Mouse (Mus musculus) neural tube, embryonic 14.5 days (tissue): ENCODE measurements around the gene Cbx8. TPM values are rescaled to one million over a fixed set of nuclear protein-coding genes. Genes with fewer than 3 reads are reported as not detected.

Experiments
- ATAC-seq: fragments of 200-750 bp; cut with Nextera tagmentation; 2 replicates; pipeline ENCODE4 v1.8.0; 2017; ENCODE audit warnings: low read depth, mild to moderate bottlenecking, moderate TSS enrichment, moderate library complexity
- H3K27ac ChIP-seq: fragments of 300-500 bp; sonication (generic); 2 replicates; pipeline ENCODE4 v1.5.1; 2014; ENCODE audit warnings: low read depth, mild to moderate bottlenecking, control low read depth, low read length, moderate library complexity, mixed read lengths
- H3K27me3 ChIP-seq: fragments of 300-500 bp; sonication (generic); 2 replicates; pipeline ENCODE4 v1.6.1; 2014; ENCODE audit warnings: low read length; ENCODE audit not compliant: control insufficient read depth, insufficient read depth
- H3K36me3 ChIP-seq: fragments of 300-500 bp; sonication (generic); 2 replicates; pipeline ENCODE4 v1.6.1; 2014; ENCODE audit warnings: low read length, mixed read lengths; ENCODE audit not compliant: control insufficient read depth, insufficient read depth
- H3K4me1 ChIP-seq: fragments of 300-500 bp; sonication (generic); 2 replicates; pipeline ENCODE4 v1.6.1; 2014; ENCODE audit warnings: low read length; ENCODE audit not compliant: control insufficient read depth, insufficient read depth
- H3K4me2 ChIP-seq: fragments of 300-500 bp; sonication (generic); 2 replicates; pipeline ENCODE4 v1.6.1; 2014; ENCODE audit warnings: mild to moderate bottlenecking, low read depth, low read length, control low read depth
- H3K4me3 ChIP-seq: fragments of 300-500 bp; sonication (generic); 2 replicates; pipeline ENCODE4 v1.5.1; 2014; ENCODE audit warnings: low read depth, low read length, control low read depth, mixed read lengths
- H3K9ac ChIP-seq: fragments of 300-500 bp; sonication (generic); replicated peaks from 2 replicates; pipeline ENCODE4 v1.6.1; 2014; ENCODE audit warnings: low read depth, mild to moderate bottlenecking, control low read depth, low read length, mixed read lengths
- H3K9me3 ChIP-seq: fragments of 300-500 bp; sonication (generic); 2 replicates; pipeline ENCODE4 v1.6.1; 2016; ENCODE audit warnings: low read length; ENCODE audit not compliant: control insufficient read depth
- WGBS: fragments of 180-500 bp; shearing (Covaris S2); extraction: QIAGEN DNeasy Blood & Tissue Kit; methylation state at CpG from one replicate; pipeline ENCODE4 v1.1.7; 2014; 5-methylcytosine and 5-hydroxymethylcytosine counted together
- polyA plus RNA-seq: library from polyadenylated mRNA; unstranded; fragments of >200 nt; fragmentation: Nextera tagmentation; extraction: Ambion mirVana; gene quantifications from 2 replicates; pipeline ENCODE4 v1.2.1, GENCODE M21; 2014

Gene Cbx8
- polyA plus RNA-seq, 1 experiment from 2014 or later = 10.1 TPM

- Histone ChIP-seq H3K4me1 (peaks cover 18% of the 10 kb centered on the region), H3K9ac (no peak overlapping the region), H3K4me3 (no peak overlapping the region), H3K9me3 (no peaks in the 10 kb centered on the region), H3K36me3 (peaks cover 23% of the 10 kb centered on the region), H3K27ac (no peak overlapping the region), H3K27me3 (peaks cover 25% of the 10 kb centered on the region), H3K4me2 (peak overlapping the region; percentile 26; the same call in 1 of the 2 replicates)
- ATAC-seq = peak; percentile 26; the same call in 1 of the 2 replicates
- 1% methylated on average over 26 of the region's 26 CpGs for WGBS
Observed at GRCm38 (mm10) chr11:119033874-119034558, 6.8 kb downstream of the Cbx8 start.

GRCm38 (mm10) chr11:119026203-119026602 lies 14.6 kb downstream of the Cbx8 start:
- Histone ChIP-seq H3K9me3 (no peaks in the 10 kb centered on the region), H3K4me2 (no peak overlapping the region), H3K4me3 (no peak overlapping the region), H3K27me3 (no peaks in the 10 kb centered on the region), H3K9ac (0 out of 2 replicates have a peak overlapping the region, but pooled peaks have one; percentile 7), H3K27ac (no peak overlapping the region), H3K4me1 (peaks cover 30% of the 10 kb centered on the region), H3K36me3 (peaks cover 38% of the 10 kb centered on the region)
- no peak for ATAC-seq
- WGBS = 65% methylated on average over 12 of the region's 12 CpGs

- Histone ChIP-seq H3K9me3 (no peaks in the 10 kb centered on the region), H3K9ac (peak overlapping the region; percentile 92), H3K4me1 (peaks cover 30% of the 10 kb centered on the region), H3K4me2 (peak overlapping the region; percentile 98), H3K27me3 (no peaks in the 10 kb centered on the region), H3K27ac (0 out of 2 replicates have a peak overlapping the region, but pooled peaks have one; percentile 83), H3K4me3 (peak overlapping the region; percentile 97), H3K36me3 (peaks cover 25% of the 10 kb centered on the region; the same call in 1 of the 2 replicates)
- no peak for ATAC-seq
- 6% methylated on average over 7 of the region's 7 CpGs for WGBS
Observed at GRCm38 (mm10) chr11:119024260-119024659, 16.5 kb downstream of the Cbx8 start.

- Histone ChIP-seq H3K4me1 (peaks cover 30% of the 10 kb centered on the region), H3K9ac (peak overlapping the region; percentile 92), H3K27ac (peak overlapping the region; percentile 83), H3K27me3 (no peaks in the 10 kb centered on the region), H3K36me3 (peaks cover 19% of the 10 kb centered on the region; the same call in 1 of the 2 replicates), H3K4me3 (peak overlapping the region; percentile 97), H3K9me3 (no peaks in the 10 kb centered on the region), H3K4me2 (peak overlapping the region; percentile 98)
- 0% methylated on average over 14 of the region's 15 CpGs for WGBS
- ATAC-seq = no peak; the same call in 1 of the 2 replicates
Observed at GRCm38 (mm10) chr11:119023616-119023980, 17.2 kb downstream of the Cbx8 start.

- Histone ChIP-seq H3K27ac (peak within 1 kb of the TSS; percentile 83), H3K27me3 (no peaks in the 10 kb centered on the region), H3K4me2 (peak within 1 kb of the TSS; percentile 98), H3K4me1 (peaks cover 30% of the 10 kb centered on the region), H3K9ac (peak within 1 kb of the TSS; percentile 92), H3K36me3 (peaks cover 13% of the 10 kb centered on the region; the same call in 1 of the 2 replicates), H3K9me3 (no peaks in the 10 kb centered on the region), H3K4me3 (peak within 1 kb of the TSS; percentile 97)
- WGBS = 0% methylated on average over 45 of the region's 99 CpGs
- ATAC-seq = peak; percentile 94
Observed at GRCm38 (mm10) chr11:119022895-119023615, 17.7 kb downstream of the Cbx8 start, which contains the start of gene Cbx2. Gene Cbx2, plus strand, starts transcription at chr11:119022962.

GRCm38 (mm10) chr11:119022068-119022894 lies 18.5 kb downstream of the Cbx8 start:
- peak overlapping the region; percentile 97 for H3K4me3 ChIP-seq
- 4% methylated on average over 42 of the region's 42 CpGs for WGBS
- H3K4me2 ChIP-seq = peak overlapping the region; percentile 98
- H3K27ac ChIP-seq = peak overlapping the region; percentile 83; the same call in 1 of the 2 replicates
- no peaks in the 10 kb centered on the region for H3K9me3 ChIP-seq
- peak overlapping the region; percentile 92 for H3K9ac ChIP-seq
- no peaks in the 10 kb centered on the region for H3K27me3 ChIP-seq
- peaks cover 6% of the 10 kb centered on the region; the same call in 1 of the 2 replicates for H3K36me3 ChIP-seq
- no peak for ATAC-seq
- peaks cover 30% of the 10 kb centered on the region for H3K4me1 ChIP-seq

GRCm38 (mm10) chr11:119021180-119021579 lies 19.6 kb downstream of the Cbx8 start:
- Histone ChIP-seq H3K9ac (no peak overlapping the region), H3K27ac (no peak overlapping the region), H3K36me3 (no peaks in the 10 kb centered on the region), H3K4me3 (no peak overlapping the region), H3K4me1 (peaks cover 26% of the 10 kb centered on the region), H3K27me3 (no peaks in the 10 kb centered on the region), H3K4me2 (no peak overlapping the region), H3K9me3 (no peaks in the 10 kb centered on the region)
- no peak for ATAC-seq
- WGBS = 94% methylated on average over 7 of the region's 7 CpGs

- no peaks in the 10 kb centered on the region for H3K9me3 ChIP-seq
- no peak overlapping the region for H3K4me3 ChIP-seq
- no peaks in the 10 kb centered on the region for H3K4me1 ChIP-seq
- H3K36me3 ChIP-seq = no peaks in the 10 kb centered on the region
- no peaks in the 10 kb centered on the region for H3K27me3 ChIP-seq
- no peak for ATAC-seq
- no peak overlapping the region for H3K4me2 ChIP-seq
- WGBS = 17% methylated on average over 7 of the region's 7 CpGs
- no peak overlapping the region for H3K27ac ChIP-seq
- H3K9ac ChIP-seq = no peak overlapping the region
Observed at GRCm38 (mm10) chr11:119017506-119017905, 23.3 kb downstream of the Cbx8 start.
